Mouse (Mus musculus) midbrain, embryonic 16.5 days (tissue): ENCODE measurements around the gene Gtf2f1. TPM values are rescaled to one million over a fixed set of nuclear protein-coding genes. Genes with fewer than 3 reads are reported as not detected.
A peak's percentile ranks its signal among the peaks of the same experiment; 100 is the strongest.

Experiments
- ATAC-seq: fragments of 200-750 bp; cut with Nextera tagmentation; 2 replicates; pipeline ENCODE4 v1.8.0; 2017; ENCODE audit warnings: moderate TSS enrichment
- H3K27ac ChIP-seq: fragments of 300-500 bp; sonication (generic); 2 replicates; pipeline ENCODE4 v1.5.1; 2014; ENCODE audit warnings: mild to moderate bottlenecking, low read length, mixed read lengths
- H3K27me3 ChIP-seq: fragments of 300-500 bp; sonication (generic); 2 replicates; pipeline ENCODE4 v1.6.1; 2014; ENCODE audit warnings: low read depth, low read length, mixed read lengths; ENCODE audit not compliant: control insufficient read depth, insufficient read depth
- H3K36me3 ChIP-seq: fragments of 300-500 bp; sonication (generic); 2 replicates; pipeline ENCODE4 v1.6.1; 2014; ENCODE audit warnings: mild to moderate bottlenecking, low read length, moderate library complexity, mixed read lengths; ENCODE audit not compliant: control insufficient read depth, insufficient read depth
- H3K4me1 ChIP-seq: fragments of 300-500 bp; sonication (generic); 2 replicates; pipeline ENCODE4 v1.6.1; 2014; ENCODE audit warnings: mild to moderate bottlenecking, low read length, mixed read lengths; ENCODE audit not compliant: control insufficient read depth, insufficient read depth
- H3K4me2 ChIP-seq: fragments of 300-500 bp; sonication (generic); 2 replicates; pipeline ENCODE4 v1.6.1; 2014; ENCODE audit warnings: mild to moderate bottlenecking, low read length, mixed read lengths
- H3K4me3 ChIP-seq: fragments of 300-500 bp; sonication (generic); 2 replicates; pipeline ENCODE4 v1.5.1; 2014; ENCODE audit warnings: low read depth, mild to moderate bottlenecking, low read length, moderate library complexity, mixed read lengths
- H3K9ac ChIP-seq: fragments of 300-500 bp; sonication (generic); 2 replicates; pipeline ENCODE4 v1.6.1; 2014; ENCODE audit warnings: low read depth, low read length, mixed read lengths
- H3K9me3 ChIP-seq: fragments of 300-500 bp; sonication (generic); replicated peaks from 2 replicates; pipeline ENCODE4 v1.6.1; 2014; ENCODE audit warnings: mild to moderate bottlenecking, low read length, mixed read lengths; ENCODE audit not compliant: control insufficient read depth, poor library complexity, severe bottlenecking
- WGBS: fragments of 180-500 bp; shearing (Covaris S2); extraction: QIAGEN DNeasy Blood & Tissue Kit; methylation state at CpG from one replicate; pipeline ENCODE4 v1.1.7; 2014; 5-methylcytosine and 5-hydroxymethylcytosine counted together
- polyA plus RNA-seq: library from polyadenylated mRNA; unstranded; fragments of >200 nt; fragmentation: Nextera tagmentation; extraction: Ambion mirVana; gene quantifications from 2 replicates; pipeline ENCODE4 v1.2.1, GENCODE M21; 2015

The Gtf2f1 gene
- polyA plus RNA-seq, 1 experiment from 2014 or later: 71.7 TPM

DNA sequence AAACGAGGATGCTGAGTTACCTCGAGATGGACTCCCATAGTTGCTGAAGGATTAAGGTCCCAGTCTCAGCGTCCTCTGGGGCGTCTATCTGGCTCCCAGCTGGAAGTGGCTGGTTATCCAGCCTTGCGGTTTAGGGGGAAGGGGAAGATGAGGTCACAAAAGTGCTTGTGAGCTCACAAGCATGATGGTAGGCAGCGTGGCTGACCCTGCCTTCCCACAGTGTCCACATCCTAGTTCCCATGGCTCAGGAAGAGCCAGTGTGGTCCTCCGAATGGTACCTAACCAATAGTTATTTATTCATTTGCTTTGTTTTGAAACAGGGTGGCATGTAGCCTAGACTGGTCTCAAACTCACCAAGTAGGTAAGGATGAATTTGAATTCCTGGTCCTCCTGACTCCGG is 30.5 kb upstream of the Gtf2f1 start, which contains the start of gene Slc25a41:
Slc25a41 (minus strand) TSS at position 101 of the 400 bp plus-strand sequence.
- Histone ChIP-seq H3K9ac (no peak within 1 kb of the TSS), H3K4me1 (no peaks in the 10 kb centered on the region), H3K36me3 (peaks cover 5% of the 10 kb centered on the region), H3K27me3 (0 out of 2 replicates have a peak, but pooled peaks cover 2% of the 10 kb centered on the region), H3K4me3 (no peak within 1 kb of the TSS), H3K9me3 (no peaks in the 10 kb centered on the region), H3K4me2 (no peak within 1 kb of the TSS), H3K27ac (no peak within 1 kb of the TSS)
- WGBS: 70% methylated on average over 8 of the region's 8 CpGs
- ATAC-seq: no peak

- H3K4me2 ChIP-seq: no peak overlapping the region
- 42% methylated on average over 8 of the region's 8 CpGs for WGBS
Measured at GRCm38 (mm10) chr17:57038978-57039377, 27.9 kb upstream of the Gtf2f1 start.

GRCm38 (mm10) chr17:57032854-57033253 is 21.8 kb upstream of the Gtf2f1 start:
- 83% methylated on average over 4 of the region's 4 CpGs for WGBS
- no peak for ATAC-seq
- H3K9me3 ChIP-seq: no peaks in the 10 kb centered on the region
- H3K4me2 ChIP-seq: no peak overlapping the region
- H3K27me3 ChIP-seq: no peaks in the 10 kb centered on the region
- H3K9ac ChIP-seq: no peak overlapping the region
- peaks cover under 1% of the 10 kb centered on the region; the same call in 1 of the 2 replicates for H3K36me3 ChIP-seq
- H3K27ac ChIP-seq: no peak overlapping the region; the same call in 1 of the 2 replicates
- H3K4me1 ChIP-seq: peaks cover 14% of the 10 kb centered on the region
- H3K4me3 ChIP-seq: no peak overlapping the region

More at GRCm38 (mm10) chr17:57038978-57039377, 27.9 kb upstream of the Gtf2f1 start:
- Histone ChIP-seq H3K4me1 (no peaks in the 10 kb centered on the region), H3K4me3 (no peak overlapping the region), H3K36me3 (no peaks in the 10 kb centered on the region), H3K9me3 (no peaks in the 10 kb centered on the region), H3K9ac (no peak overlapping the region), H3K27ac (no peak overlapping the region), H3K27me3 (0 out of 2 replicates have a peak, but pooled peaks cover 2% of the 10 kb centered on the region)
- no peak for ATAC-seq

DNA sequence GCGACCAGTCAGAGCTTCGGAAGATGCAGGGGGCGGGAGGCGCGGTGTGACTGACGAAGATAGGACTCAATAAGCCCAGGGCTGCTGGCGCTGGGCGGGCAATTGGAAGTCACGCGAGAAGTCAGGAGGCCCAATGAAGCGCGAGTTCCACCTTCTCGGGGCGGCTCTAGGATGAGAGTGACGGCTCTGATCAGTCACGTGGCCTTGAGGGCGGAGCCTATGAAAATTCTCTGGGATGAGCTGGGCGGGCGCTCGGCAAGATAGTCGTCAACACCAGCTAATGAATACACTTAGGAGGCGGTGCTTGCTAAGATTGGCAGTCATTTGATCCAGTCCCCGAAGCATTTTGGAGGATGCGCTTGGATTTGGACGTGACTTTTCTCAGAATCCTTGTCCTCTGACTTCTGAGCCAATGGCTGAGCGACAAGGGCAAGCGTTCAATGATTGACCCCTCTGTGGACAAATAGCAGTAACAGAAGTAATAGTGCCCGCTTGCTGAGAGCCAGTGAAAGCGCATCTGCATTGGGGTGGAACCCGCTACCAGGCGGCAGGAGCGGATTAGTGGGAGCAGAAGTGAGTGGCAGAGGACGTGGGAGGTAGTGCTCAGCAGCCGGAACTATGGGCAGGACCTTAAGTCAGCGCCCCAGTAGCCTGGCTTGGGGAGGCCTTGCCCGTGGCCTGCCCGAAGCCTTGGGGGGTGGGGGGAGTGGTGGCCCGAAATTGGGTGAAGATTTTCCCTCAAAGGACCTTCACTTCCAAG is 20.8 kb upstream of the Gtf2f1 start:
- WGBS: under 1% methylated on average over 38 of the region's 38 CpGs
- peak overlapping the region; percentile 63 for H3K4me2 ChIP-seq
- no peaks in the 10 kb centered on the region for H3K27me3 ChIP-seq
- peaks cover 14% of the 10 kb centered on the region for H3K4me1 ChIP-seq
- ATAC-seq: peak; percentile 99
- H3K36me3 ChIP-seq: peaks cover 8% of the 10 kb centered on the region; the same call in 1 of the 2 replicates
- no peaks in the 10 kb centered on the region for H3K9me3 ChIP-seq
- H3K27ac ChIP-seq: peak overlapping the region; percentile 79
- peak overlapping the region; percentile 53; the same call in 1 of the 2 replicates for H3K9ac ChIP-seq
- H3K4me3 ChIP-seq: peak overlapping the region; percentile 89

DNA sequence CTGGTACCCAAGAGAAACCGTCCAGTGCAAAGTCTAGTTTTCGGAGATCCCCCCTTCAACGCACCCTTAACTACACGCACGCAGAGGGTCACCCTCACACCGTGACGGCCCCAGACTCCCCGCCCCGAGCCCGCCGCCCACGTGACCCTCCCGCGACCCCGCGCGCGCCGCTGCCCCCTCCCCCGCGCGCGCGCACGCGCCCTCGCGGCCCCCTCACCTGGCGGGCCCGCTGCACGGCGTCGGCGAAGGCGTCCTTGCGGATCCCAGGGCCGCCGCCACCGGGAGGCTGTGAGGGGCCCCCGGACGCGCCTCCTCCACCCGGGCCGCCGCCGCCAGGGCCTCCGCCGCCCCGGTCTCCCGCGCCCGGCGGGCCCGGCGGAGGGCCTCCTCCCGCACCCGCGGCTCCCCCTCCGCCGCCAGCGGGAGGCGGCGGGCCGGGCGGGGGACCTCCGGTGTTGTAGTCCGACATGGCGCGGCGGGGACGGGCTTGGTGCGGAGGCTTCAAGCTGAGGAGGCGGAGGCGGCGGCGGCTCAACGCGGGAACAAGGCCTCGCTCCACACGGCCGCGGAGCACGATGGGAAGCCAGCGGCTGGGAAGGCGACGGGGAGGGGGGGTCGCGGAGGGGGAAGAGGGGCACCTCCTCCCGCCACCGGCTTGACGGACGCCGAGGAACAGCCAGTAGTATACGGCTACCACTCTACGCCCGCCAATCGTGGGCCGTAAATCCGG is 20.0 kb upstream of the Gtf2f1 start, which contains the start of gene Khsrp:
Khsrp (minus strand) TSS at position 592 of the 730 bp plus-strand sequence.
- H3K9me3 ChIP-seq: no peaks in the 10 kb centered on the region
- no peak for ATAC-seq
- H3K9ac ChIP-seq: peak within 1 kb of the TSS; percentile 80
- under 1% methylated on average over 70 of the region's 99 CpGs for WGBS
- peak within 1 kb of the TSS; percentile 87 for H3K4me2 ChIP-seq
- peak within 1 kb of the TSS; percentile 86 for H3K27ac ChIP-seq
- peaks cover 14% of the 10 kb centered on the region for H3K4me1 ChIP-seq
- no peaks in the 10 kb centered on the region for H3K27me3 ChIP-seq
- peak within 1 kb of the TSS; percentile 89 for H3K4me3 ChIP-seq
- peaks cover 9% of the 10 kb centered on the region; the same call in 1 of the 2 replicates for H3K36me3 ChIP-seq

DNA sequence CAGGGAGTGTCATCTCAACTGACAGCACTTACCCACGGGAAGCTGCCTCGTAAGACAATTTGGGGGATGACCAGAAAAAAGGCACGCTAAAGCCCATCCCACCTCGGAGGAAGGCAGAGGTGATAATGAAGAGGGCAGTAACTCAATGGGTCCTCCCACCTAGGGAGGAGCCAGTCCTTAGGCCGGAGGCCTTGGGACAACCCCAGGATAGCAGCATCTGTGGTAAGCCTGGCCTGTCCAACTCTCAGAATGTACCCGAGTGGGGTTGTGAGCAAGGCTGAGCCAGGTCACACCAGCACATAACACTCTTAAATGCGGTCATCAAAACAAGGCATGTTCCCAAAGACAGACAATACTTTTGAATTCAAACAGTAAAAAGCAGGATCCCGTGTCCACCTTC is 18.6 kb upstream of the Gtf2f1 start:
- Histone ChIP-seq H3K4me1 (peaks cover 14% of the 10 kb centered on the region), H3K27me3 (no peaks in the 10 kb centered on the region), H3K27ac (no peak overlapping the region), H3K4me2 (peak overlapping the region; percentile 87), H3K9ac (0 out of 2 replicates have a peak overlapping the region, but pooled peaks have one; percentile 80), H3K4me3 (peak overlapping the region; percentile 89), H3K9me3 (no peaks in the 10 kb centered on the region), H3K36me3 (peaks cover 18% of the 10 kb centered on the region)
- no peak for ATAC-seq
- 56% methylated on average over 8 of the region's 8 CpGs for WGBS

- Histone ChIP-seq H3K4me1 (peaks cover 14% of the 10 kb centered on the region), H3K27ac (no peak overlapping the region), H3K4me2 (no peak overlapping the region), H3K4me3 (no peak overlapping the region), H3K36me3 (peaks cover 38% of the 10 kb centered on the region), H3K27me3 (no peaks in the 10 kb centered on the region), H3K9ac (no peak overlapping the region), H3K9me3 (no peaks in the 10 kb centered on the region)
- WGBS: 90% methylated on average over 4 of the region's 4 CpGs
- no peak for ATAC-seq
Measured at GRCm38 (mm10) chr17:57027471-57027870, 16.4 kb upstream of the Gtf2f1 start.

DNA sequence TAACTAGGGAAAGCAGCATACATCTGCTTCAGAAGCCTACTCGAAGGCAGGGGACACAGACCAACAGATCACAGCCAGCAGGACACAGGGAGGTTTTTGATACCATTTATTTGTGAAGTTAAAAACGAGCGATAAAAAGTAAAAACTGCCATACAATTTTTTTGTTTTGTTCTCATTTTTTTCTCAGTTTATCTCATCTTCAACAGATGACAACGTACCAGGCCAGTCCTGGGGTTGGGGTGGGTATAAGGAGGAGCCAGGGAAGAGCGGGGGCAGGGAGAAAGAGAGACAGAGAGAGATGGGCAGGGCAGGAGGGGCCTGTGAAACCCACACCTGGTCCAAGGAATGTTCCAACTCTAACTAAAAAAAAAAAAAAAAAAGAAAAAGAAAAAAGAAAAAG is 9.9 kb upstream of the Gtf2f1 start:
- ATAC-seq: no peak
- Histone ChIP-seq H3K9me3 (no peaks in the 10 kb centered on the region), H3K4me2 (no peak overlapping the region), H3K9ac (no peak overlapping the region), H3K4me1 (no peaks in the 10 kb centered on the region), H3K27ac (no peak overlapping the region), H3K4me3 (no peak overlapping the region), H3K27me3 (no peaks in the 10 kb centered on the region), H3K36me3 (peaks cover 41% of the 10 kb centered on the region)
- 95% methylated on average over 5 of the region's 5 CpGs for WGBS
